Mouse (Mus musculus) hindbrain, embryonic 16.5 days (tissue): ENCODE results near the gene Slc45a2. TPM values are rescaled to one million over a fixed set of nuclear protein-coding genes. Genes with fewer than 3 reads are reported as not detected.

Experiments
- ATAC-seq: fragments of 200-750 bp; cut with Nextera tagmentation; 2 replicates; pipeline ENCODE4 v1.8.0; 2017; ENCODE audit warnings: moderate TSS enrichment, moderate library complexity
- H3K27ac ChIP-seq: fragments of 300-500 bp; sonication (generic); 2 replicates; pipeline ENCODE4 v1.5.1; 2014; ENCODE audit warnings: low read depth, mild to moderate bottlenecking, control low read depth, low read length, moderate library complexity
- H3K27me3 ChIP-seq: fragments of 300-500 bp; sonication (generic); replicated peaks from 2 replicates; pipeline ENCODE4 v1.6.1; 2014; ENCODE audit warnings: low read length; ENCODE audit not compliant: control insufficient read depth, insufficient read depth
- H3K36me3 ChIP-seq: fragments of 300-500 bp; sonication (generic); 2 replicates; pipeline ENCODE4 v1.6.1; 2014; ENCODE audit warnings: mild to moderate bottlenecking, low read length, moderate library complexity, mixed read lengths; ENCODE audit not compliant: control insufficient read depth, insufficient read depth
- H3K4me1 ChIP-seq: fragments of 300-500 bp; sonication (generic); 2 replicates; pipeline ENCODE4 v1.6.1; 2014; ENCODE audit warnings: low read depth, low read length; ENCODE audit not compliant: control insufficient read depth, insufficient read depth
- H3K4me2 ChIP-seq: fragments of 300-500 bp; sonication (generic); 2 replicates; pipeline ENCODE4 v1.6.1; 2014; ENCODE audit warnings: mild to moderate bottlenecking, low read length, control low read depth, moderate library complexity
- H3K4me3 ChIP-seq: fragments of 300-500 bp; sonication (generic); 2 replicates; pipeline ENCODE4 v1.5.1; 2014; ENCODE audit warnings: mild to moderate bottlenecking, low read length, control low read depth, moderate library complexity
- H3K9ac ChIP-seq: fragments of 300-500 bp; sonication (generic); 2 replicates; pipeline ENCODE4 v1.6.1; 2014; ENCODE audit warnings: low read depth, mild to moderate bottlenecking, control low read depth, low read length, moderate library complexity
- H3K9me3 ChIP-seq: fragments of 300-500 bp; sonication (generic); 2 replicates; pipeline ENCODE4 v1.6.1; 2014; ENCODE audit warnings: mild to moderate bottlenecking, low read length, moderate library complexity; ENCODE audit not compliant: control insufficient read depth
- WGBS: fragments of 180-500 bp; shearing (Covaris S2); extraction: QIAGEN DNeasy Blood & Tissue Kit; methylation state at CpG from one replicate; pipeline ENCODE4 v1.1.7; 2014; 5-methylcytosine and 5-hydroxymethylcytosine counted together
- polyA plus RNA-seq: library from polyadenylated mRNA; unstranded; fragments of >200 nt; fragmentation: Nextera tagmentation; extraction: Ambion mirVana; gene quantifications from 2 replicates; pipeline ENCODE4 v1.2.1, GENCODE M21; 2015

The Slc45a2 gene
- polyA plus RNA-seq, 1 experiment from 2014 or later = 0.24 TPM

GRCm38 (mm10) chr15:11042828-11043227 lies 42.3 kb downstream of the Slc45a2 start:
- Histone ChIP-seq H3K27ac (no peak overlapping the region), H3K9ac (no peak overlapping the region), H3K4me1 (peaks cover 1% of the 10 kb centered on the region), H3K27me3 (peaks cover 4% of the 10 kb centered on the region), H3K9me3 (no peaks in the 10 kb centered on the region), H3K4me2 (no peak overlapping the region), H3K36me3 (no peaks in the 10 kb centered on the region), H3K4me3 (no peak overlapping the region)
- ATAC-seq = no peak
- WGBS = 90% methylated on average over 5 of the region's 5 CpGs

- ATAC-seq = no peak
- H3K9ac ChIP-seq = no peak overlapping the region
- no peaks in the 10 kb centered on the region for H3K36me3 ChIP-seq
- no peak overlapping the region for H3K27ac ChIP-seq
- H3K27me3 ChIP-seq = no peaks in the 10 kb centered on the region
- H3K4me1 ChIP-seq = no peaks in the 10 kb centered on the region
- H3K4me3 ChIP-seq = no peak overlapping the region
- H3K9me3 ChIP-seq = no peaks in the 10 kb centered on the region
- WGBS = 35% methylated on average over 10 of the region's 10 CpGs
- no peak overlapping the region for H3K4me2 ChIP-seq
These were observed 53.3 kb downstream of the Slc45a2 start for GRCm38 (mm10) chr15:11053678-11054439.

GRCm38 (mm10) chr15:11054440-11055080 lies 54.0 kb downstream of the Slc45a2 start:
- no peak for ATAC-seq
- no peaks in the 10 kb centered on the region for H3K27me3 ChIP-seq
- H3K27ac ChIP-seq = no peak overlapping the region
- no peak overlapping the region for H3K9ac ChIP-seq
- no peaks in the 10 kb centered on the region for H3K4me1 ChIP-seq
- H3K9me3 ChIP-seq = no peaks in the 10 kb centered on the region
- H3K4me2 ChIP-seq = no peak overlapping the region
- H3K36me3 ChIP-seq = no peaks in the 10 kb centered on the region
- 67% methylated on average over 7 of the region's 7 CpGs for WGBS
- no peak overlapping the region for H3K4me3 ChIP-seq

- H3K4me3 ChIP-seq = no peak overlapping the region
- H3K9ac ChIP-seq = no peak overlapping the region
- no peak overlapping the region for H3K4me2 ChIP-seq
- ATAC-seq = no peak
- no peaks in the 10 kb centered on the region for H3K36me3 ChIP-seq
- WGBS = 82% methylated on average over 1 of the region's 1 CpGs
- peaks cover 15% of the 10 kb centered on the region for H3K4me1 ChIP-seq
- H3K27me3 ChIP-seq = no peaks in the 10 kb centered on the region
- H3K27ac ChIP-seq = no peak overlapping the region
- H3K9me3 ChIP-seq = no peaks in the 10 kb centered on the region
These were observed 62.4 kb downstream of the Slc45a2 start for GRCm38 (mm10) chr15:11062903-11063302.

- peaks cover 15% of the 10 kb centered on the region for H3K4me1 ChIP-seq
- H3K27ac ChIP-seq = 0 out of 2 replicates have a peak overlapping the region, but pooled peaks have one; percentile 17
- no peak overlapping the region for H3K4me3 ChIP-seq
- no peak for ATAC-seq
- no peak overlapping the region for H3K9ac ChIP-seq
- no peaks in the 10 kb centered on the region for H3K9me3 ChIP-seq
- H3K4me2 ChIP-seq = no peak overlapping the region; the same call in none of the 2 replicates
- no peaks in the 10 kb centered on the region for H3K36me3 ChIP-seq
- H3K27me3 ChIP-seq = no peaks in the 10 kb centered on the region
- 19% methylated on average over 2 of the region's 2 CpGs for WGBS
These were observed 63.6 kb downstream of the Slc45a2 start for GRCm38 (mm10) chr15:11064160-11064557.

- peak; percentile 92 for ATAC-seq
- 3% methylated on average over 25 of the region's 25 CpGs for WGBS
These were observed 64.3 kb downstream of the Slc45a2 start, which contains the start of gene Adamts12 for GRCm38 (mm10) chr15:11064558-11065411. Gene Adamts12, plus strand, starts transcription at chr15:11064790.

GRCm38 (mm10) chr15:11065528-11066171 lies 65.1 kb downstream of the Slc45a2 start:
- Histone ChIP-seq H3K9me3 (no peaks in the 10 kb centered on the region), H3K27ac (peak overlapping the region; percentile 73), H3K4me1 (peaks cover 15% of the 10 kb centered on the region), H3K9ac (peak overlapping the region; percentile 36), H3K4me3 (peak overlapping the region; percentile 40), H3K27me3 (no peaks in the 10 kb centered on the region), H3K4me2 (peak overlapping the region; percentile 60), H3K36me3 (no peaks in the 10 kb centered on the region)
- WGBS = 6% methylated on average over 9 of the region's 9 CpGs
- peak; percentile 32; the same call in 1 of the 2 replicates for ATAC-seq

More at GRCm38 (mm10) chr15:11064558-11065411, 64.3 kb downstream of the Slc45a2 start, which contains the start of gene Adamts12:
- Histone ChIP-seq H3K27me3 (no peaks in the 10 kb centered on the region), H3K36me3 (no peaks in the 10 kb centered on the region), H3K4me2 (peak within 1 kb of the TSS; percentile 60), H3K4me3 (peak within 1 kb of the TSS; percentile 40), H3K4me1 (peaks cover 15% of the 10 kb centered on the region), H3K27ac (peak within 1 kb of the TSS; percentile 73), H3K9me3 (no peaks in the 10 kb centered on the region), H3K9ac (peak within 1 kb of the TSS; percentile 42)

- 6% methylated on average over 5 of the region's 5 CpGs for WGBS
- Histone ChIP-seq H3K9ac (peak overlapping the region; percentile 36), H3K4me2 (peak overlapping the region; percentile 60), H3K27ac (peak overlapping the region; percentile 36; the same call in 1 of the 2 replicates), H3K4me1 (peaks cover 15% of the 10 kb centered on the region), H3K9me3 (no peaks in the 10 kb centered on the region), H3K4me3 (peak overlapping the region; percentile 40), H3K36me3 (no peaks in the 10 kb centered on the region), H3K27me3 (no peaks in the 10 kb centered on the region)
- ATAC-seq = peak; percentile 29; the same call in 1 of the 2 replicates
These were observed 65.8 kb downstream of the Slc45a2 start for GRCm38 (mm10) chr15:11066299-11066698.
